Mouse (Mus musculus): ENCODE data around the gene Tbl3. TPM values are rescaled to one million over a fixed set of nuclear protein-coding genes. Genes with fewer than 3 reads are reported as not detected.
A peak's percentile ranks its signal among the peaks of the same experiment; 100 is the strongest.

The Tbl3 gene
- total and polyA plus RNA-seq, 3 experiments: 103 to 111 TPM; not detected in 1

DNA sequence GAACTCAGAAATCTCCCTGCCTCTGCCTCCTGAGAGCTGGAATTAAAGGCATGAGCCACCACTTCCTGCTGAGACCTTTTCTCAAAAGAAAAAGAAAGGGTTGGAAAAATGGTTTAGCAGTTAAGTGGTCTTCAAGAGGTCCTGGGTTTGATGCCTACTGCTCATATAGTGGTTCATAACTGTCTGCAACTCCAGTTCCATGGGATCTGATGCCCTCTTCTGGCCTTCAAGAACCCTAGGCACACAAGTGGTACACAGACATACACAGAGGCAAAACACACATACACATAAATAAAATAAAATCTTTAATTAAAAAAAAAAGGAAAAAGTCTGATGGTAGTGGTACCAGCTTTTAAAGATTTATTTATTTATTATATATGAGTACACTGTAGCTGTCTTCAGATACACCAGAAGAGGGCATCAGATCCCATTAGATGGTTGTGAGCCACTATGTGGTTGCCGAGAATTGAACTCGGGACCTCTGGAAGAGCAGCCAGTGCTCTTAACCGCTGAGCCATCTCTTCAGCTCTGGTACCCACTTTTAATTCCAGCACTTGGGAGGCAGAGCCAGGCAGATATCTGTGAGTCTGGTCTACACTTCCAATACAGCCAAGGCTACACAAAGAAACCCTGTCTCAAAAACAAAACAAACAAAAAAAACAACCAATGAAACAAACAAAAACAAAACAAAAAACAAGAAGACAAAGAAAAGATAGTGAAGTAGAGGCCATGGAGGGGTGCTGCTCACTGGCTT lies 18.4 kb upstream of the Tbl3 start:
- Histone ChIP-seq H3K27me3 (ENCODE audit: control insufficient read depth in 1 of 2, insufficient read depth in 2 of 2, low read length in 2 of 2) (no peaks in the 10 kb centered on the region), H3K27ac (ENCODE audit: control insufficient read depth, low read depth, low read length) (no peak overlapping the region), H3K9ac (ENCODE audit: control insufficient read depth, low read depth, low read length, poor library complexity, severe bottlenecking) (no peak overlapping the region), H3K36me3 (ENCODE audit: control insufficient read depth in 1 of 2, insufficient read depth in 2 of 2, low read length in 2 of 2) (peaks cover 5 to 10% of the 10 kb centered on the region in 2 experiments; a peak in 2 of 4 replicates), H3K9me3 (replicated peaks; ENCODE audit: insufficient read depth, low read length) (no peaks in the 10 kb centered on the region), H3K79me2 (ENCODE audit: control insufficient read depth, insufficient read depth, low read length, poor library complexity) (peaks cover 28% of the 10 kb centered on the region), H3K4me1 (ENCODE audit: control insufficient read depth in 1 of 2, insufficient read depth in 2 of 2, low read length in 2 of 2) (peaks cover 0 to 12% of the 10 kb centered on the region in 2 experiments; a peak in 3 of 4 replicates), H3K4me3 (ENCODE audit: control insufficient read depth in 1 of 2, insufficient read depth in 1 of 2, low read depth in 2 of 2, low read length in 2 of 2) (no peak overlapping the region)
- no peak for DNase-seq (ENCODE audit: low read depth, low spot score)
- TF ChIP-seq TBP (IDR thresholded peaks at IDR 0.05; ENCODE audit: low read depth, low read length) (peak; percentile 94), JUND (IDR thresholded peaks at IDR 0.05; ENCODE audit: low read depth, low read length) (no peak), SMC3 (IDR thresholded peaks at IDR 0.05; ENCODE audit: low read depth, low read length) (0 out of 2 replicates have a peak, but pooled peaks have one; percentile 11), MAX (IDR thresholded peaks at IDR 0.05; ENCODE audit: low read length) (no peak), CTCF (IDR thresholded peaks at IDR 0.05 in 2 of 3, conservative IDR thresholded peaks at IDR 0.05 in 1 of 3; ENCODE audit: control insufficient read depth in 1 of 3, insufficient read depth in 1 of 3, low read depth in 2 of 3, low read length in 3 of 3, poor library complexity in 1 of 3, severe bottlenecking in 1 of 3) (peak in 2 of 3 experiments; percentile 11 to 28; a peak in 2 of 6 replicates), MYC (IDR thresholded peaks at IDR 0.05; ENCODE audit: low read depth, low read length) (no peak)

- Histone ChIP-seq H3K79me2 (ENCODE audit: control insufficient read depth, insufficient read depth, low read length, poor library complexity) (peaks cover 41% of the 10 kb centered on the region), H3K9ac (ENCODE audit: control insufficient read depth, low read depth, low read length, poor library complexity, severe bottlenecking) (peak within 1 kb of the TSS; percentile 79), H3K9me3 (replicated peaks; ENCODE audit: insufficient read depth, low read length) (no peaks in the 10 kb centered on the region), H3K27ac (ENCODE audit: control insufficient read depth, low read depth, low read length) (peak within 1 kb of the TSS; percentile 74), H3K4me3 (ENCODE audit: control insufficient read depth in 1 of 2, insufficient read depth in 1 of 2, low read depth in 2 of 2, low read length in 2 of 2) (peak within 1 kb of the TSS; percentile 70 to 85), H3K4me1 (ENCODE audit: control insufficient read depth in 1 of 2, insufficient read depth in 2 of 2, low read length in 2 of 2) (peaks cover 0 to 7% of the 10 kb centered on the region in 2 experiments; a peak in 3 of 4 replicates), H3K36me3 (ENCODE audit: control insufficient read depth in 1 of 2, insufficient read depth in 2 of 2, low read length in 2 of 2) (peaks cover 5 to 10% of the 10 kb centered on the region in 2 experiments; a peak in 2 of 4 replicates), H3K27me3 (ENCODE audit: control insufficient read depth in 1 of 2, insufficient read depth in 2 of 2, low read length in 2 of 2) (no peaks in the 10 kb centered on the region)
- peak; percentile 95 for DNase-seq (ENCODE audit: low read depth, low spot score)
- TF ChIP-seq ZC3H11A (IDR thresholded peaks at IDR 0.05; ENCODE audit: low read depth, low read length) (no peak), CHD2 (IDR thresholded peaks at IDR 0.05; ENCODE audit: low read length) (no peak), CTCF (IDR thresholded peaks at IDR 0.05 in 2 of 3, conservative IDR thresholded peaks at IDR 0.05 in 1 of 3; ENCODE audit: control insufficient read depth in 1 of 3, insufficient read depth in 1 of 3, low read depth in 2 of 3, low read length in 3 of 3, poor library complexity in 1 of 3, severe bottlenecking in 1 of 3) (peak; percentile 89 to 97 (median 93)), CHD1 (IDR thresholded peaks at IDR 0.05; ENCODE audit: low read depth, low read length) (no peak), TCF12 (IDR thresholded peaks at IDR 0.05; ENCODE audit: low read depth, low read length) (0 out of 2 replicates have a peak, but pooled peaks have one; percentile 60), POLR2AphosphoS2 (IDR thresholded peaks at IDR 0.05; ENCODE audit: low read length) (peak; percentile 88), ZKSCAN1 (IDR thresholded peaks at IDR 0.05; ENCODE audit: low read depth, low read length) (no peak), ZMIZ1 (IDR thresholded peaks at IDR 0.05; ENCODE audit: low read depth, low read length) (peak; percentile 70; the same call in 1 of the 2 replicates), E2F4 (IDR thresholded peaks at IDR 0.05; ENCODE audit: borderline replicate concordance, low read depth, low read length) (no peak), GABPA (IDR thresholded peaks at IDR 0.05; ENCODE audit: low read depth, low read length) (no peak), ETS1 (IDR thresholded peaks at IDR 0.05; ENCODE audit: low read depth, low read length) (no peak), KAT2A (conservative IDR thresholded peaks at IDR 0.05; ENCODE audit: low read depth, low read length) (no peak; the same call in 1 of the 2 replicates), BHLHE40 (IDR thresholded peaks at IDR 0.05; ENCODE audit: borderline replicate concordance, low read depth, low read length) (no peak), MEF2A (IDR thresholded peaks at IDR 0.05; ENCODE audit: extremely low read depth, insufficient replicate concordance, low read depth, low read length, poor library complexity, severe bottlenecking) (no peak), MYB (IDR thresholded peaks at IDR 0.05; ENCODE audit: low read depth, low read length) (no peak), TAL1 (IDR thresholded peaks at IDR 0.05; ENCODE audit: low read length) (no peak), EP300 (IDR thresholded peaks at IDR 0.05; ENCODE audit: low read depth in 1 of 2, low read length in 2 of 2) (no peak), POLR2A (IDR thresholded peaks at IDR 0.05; ENCODE audit: control insufficient read depth in 1 of 2, insufficient read depth in 1 of 2, low read depth in 1 of 2, low read length in 2 of 2, poor library complexity in 1 of 2) (peak; percentile 73 to 96; a peak in 3 of 4 replicates), SMC3 (IDR thresholded peaks at IDR 0.05; ENCODE audit: low read depth, low read length) (peak; percentile 32; the same call in 1 of the 2 replicates), GATA1 (IDR thresholded peaks at IDR 0.05; ENCODE audit: low read depth, low read length) (no peak), MYC (IDR thresholded peaks at IDR 0.05; ENCODE audit: low read depth, low read length) (0 out of 2 replicates have a peak, but pooled peaks have one; percentile 21), USF2 (IDR thresholded peaks at IDR 0.05; ENCODE audit: borderline replicate concordance in 1 of 2, insufficient read depth in 1 of 2, low read depth in 1 of 2, low read length in 2 of 2) (no peak), UBTF (IDR thresholded peaks at IDR 0.05; ENCODE audit: borderline replicate concordance, insufficient read depth, low read depth, low read length) (no peak), JUND (IDR thresholded peaks at IDR 0.05; ENCODE audit: low read depth, low read length) (no peak), MXI1 (IDR thresholded peaks at IDR 0.05; ENCODE audit: low read depth, low read length) (peak; percentile 79; the same call in 1 of the 2 replicates), TBP (IDR thresholded peaks at IDR 0.05; ENCODE audit: low read depth, low read length) (peak; percentile 82), MAFK (IDR thresholded peaks at IDR 0.05; ENCODE audit: borderline replicate concordance, low read depth, low read length) (no peak)
These were observed 16.7 kb upstream of the Tbl3 start, which contains the start of gene Ndufb10 for GRCm38 (mm10) chr17:24724184-24724583. TSS of gene Ndufb10 (minus strand) at chr17:24724478.

Measured in MEL (cell line).